Mouse (Mus musculus): ENCODE data around the gene Aatk. TPM values are rescaled to one million over a fixed set of nuclear protein-coding genes. Genes with fewer than 3 reads are reported as not detected.

The Aatk gene
- total RNA-seq, 2 experiments from 2014 or later, result 213 to 224 TPM

- no peak for DNase-seq
Measured at GRCm38 (mm10) chr11:120022216-120022615, 24.8 kb downstream of the Aatk start.

- DNase-seq, result no peak
Measured at GRCm38 (mm10) chr11:120021367-120021766, 25.6 kb downstream of the Aatk start.

DNA sequence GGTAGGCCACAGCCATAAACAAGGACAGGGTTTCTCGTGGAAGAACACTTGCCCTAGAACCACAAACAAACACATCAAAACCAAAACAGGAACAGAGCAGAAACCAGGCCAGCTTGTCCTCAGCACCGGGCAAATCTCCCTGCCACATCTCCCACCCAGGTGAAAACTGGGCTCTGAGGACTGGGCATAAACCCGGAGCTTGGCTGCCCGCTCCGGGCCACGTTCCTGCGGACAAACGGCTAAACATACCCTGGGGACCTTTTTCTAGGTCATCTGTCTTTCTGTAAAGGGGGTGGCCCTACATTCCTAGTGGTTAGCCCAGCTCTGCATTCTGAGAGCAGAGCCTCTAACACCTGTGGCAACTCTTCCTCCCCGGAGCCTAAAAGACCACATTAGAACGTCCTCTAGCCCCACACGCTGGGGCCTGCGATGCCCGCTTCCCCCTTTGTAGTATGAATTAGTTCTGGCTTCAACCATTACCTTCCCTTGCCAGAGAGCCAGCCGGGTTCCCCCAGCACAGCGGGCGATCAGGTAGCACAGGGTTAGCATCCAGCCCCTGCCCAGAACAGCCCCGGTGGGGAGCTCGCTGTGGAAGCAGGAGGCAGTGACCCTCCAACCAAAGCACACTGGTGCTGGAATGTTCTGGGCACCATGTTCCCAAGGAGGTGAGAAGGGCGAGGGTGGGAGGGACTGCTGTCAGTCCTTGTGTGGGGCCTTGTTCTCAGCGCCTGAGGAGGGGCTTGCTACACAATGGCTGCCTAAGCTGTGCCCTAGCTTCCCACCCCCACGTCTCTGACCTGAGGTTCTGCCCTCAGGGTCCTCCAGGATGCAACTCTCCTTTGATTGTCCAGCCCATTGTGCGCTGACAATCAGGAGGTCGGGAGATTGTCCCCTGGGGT is 27.2 kb downstream of the Aatk start:
- DNase-seq, result no peak

DNA sequence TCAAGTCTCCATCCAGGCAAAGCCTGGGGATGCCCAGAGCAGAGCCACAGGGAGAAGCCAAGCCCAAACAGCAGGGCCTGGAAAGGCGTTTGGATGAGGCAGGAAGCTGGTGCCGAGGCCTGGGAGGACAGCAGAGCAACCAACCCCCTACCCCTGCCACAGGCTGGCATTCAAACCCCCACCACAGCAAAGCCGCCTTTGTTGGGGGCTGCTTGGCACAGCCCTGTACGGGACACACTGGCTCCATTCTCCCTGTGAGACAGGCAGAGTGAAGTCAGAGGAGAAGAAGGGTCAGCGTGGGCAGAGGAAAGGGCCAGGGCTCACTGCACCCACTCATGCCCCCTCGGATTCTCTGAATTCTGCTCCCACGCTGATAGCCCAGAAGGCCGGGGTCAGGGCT is 30.0 kb downstream of the Aatk start:
- peak in 1 of 2 experiments; percentile 65 for DNase-seq

DNA sequence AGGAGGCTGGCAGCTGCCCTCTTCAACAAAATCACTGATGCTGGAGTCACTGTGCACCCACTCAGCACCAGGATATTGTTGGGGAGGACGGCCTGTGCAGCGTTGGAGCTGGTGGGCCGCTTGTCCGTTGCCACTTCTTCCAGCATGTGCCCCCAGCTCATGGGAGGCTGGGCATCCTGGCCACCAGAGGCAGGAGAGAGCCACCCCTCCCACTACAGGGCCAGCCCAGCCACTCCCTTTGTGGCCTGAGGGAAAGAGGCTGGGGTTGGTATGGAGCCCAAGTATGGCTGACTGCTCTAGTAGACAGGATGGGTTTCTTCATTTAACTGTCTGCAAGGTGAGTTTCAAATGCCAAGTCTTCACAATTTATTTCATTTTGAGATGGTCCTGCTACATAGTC is 32.2 kb downstream of the Aatk start:
- DNase-seq, result no peak

GRCm38 (mm10) chr11:120013174-120013711 is 33.7 kb downstream of the Aatk start:
- peak; percentile 82 for DNase-seq

GRCm38 (mm10) chr11:120012702-120013101 is 34.3 kb downstream of the Aatk start:
- no peak for DNase-seq

- peak in 1 of 2 experiments; percentile 63 for DNase-seq
Measured at GRCm38 (mm10) chr11:120011761-120012560, 35.0 kb downstream of the Aatk start.

GRCm38 (mm10) chr11:120011114-120011760 is 35.7 kb downstream of the Aatk start:
- no peak for DNase-seq

DNA sequence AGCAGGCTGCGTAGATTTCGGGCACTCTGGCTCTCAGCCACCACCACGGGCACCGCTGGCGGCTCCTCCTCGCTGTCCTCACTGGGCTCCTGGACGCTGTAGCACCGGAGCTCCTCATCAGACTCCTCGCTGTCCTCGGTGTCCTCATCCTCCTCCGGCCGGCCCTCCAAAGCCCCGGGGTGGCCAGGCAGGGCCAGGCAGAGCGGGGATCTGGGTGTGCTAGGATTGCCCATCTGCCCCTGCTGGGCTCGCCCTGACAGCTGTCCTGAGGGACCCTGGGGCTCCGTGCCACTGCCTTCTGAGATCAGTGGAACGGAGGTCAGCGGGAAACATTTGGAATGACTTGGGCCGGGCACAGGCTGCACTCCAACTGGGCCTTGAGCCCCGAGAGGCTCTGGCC is 37.0 kb downstream of the Aatk start:
- no peak for DNase-seq

DNA sequence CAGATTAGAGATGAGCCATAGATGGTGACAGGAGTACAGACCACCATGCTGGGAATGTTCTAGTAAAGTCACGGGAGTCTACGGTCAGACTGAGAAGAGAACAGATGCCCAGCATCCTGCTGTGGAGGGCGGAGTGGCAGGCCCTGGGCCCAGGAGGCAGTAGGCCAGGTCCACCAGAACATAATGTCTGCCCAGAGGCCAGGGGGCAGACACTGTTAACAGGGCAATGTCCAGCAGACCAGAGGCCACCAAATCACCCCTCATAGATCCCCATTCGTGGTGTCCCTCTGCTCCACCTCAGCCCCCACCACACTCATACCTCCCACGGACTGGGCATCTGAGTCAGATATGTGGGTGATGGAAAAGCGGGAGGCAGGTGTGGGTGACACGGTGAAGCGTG is 38.0 kb downstream of the Aatk start:
- DNase-seq, result no peak

DNA sequence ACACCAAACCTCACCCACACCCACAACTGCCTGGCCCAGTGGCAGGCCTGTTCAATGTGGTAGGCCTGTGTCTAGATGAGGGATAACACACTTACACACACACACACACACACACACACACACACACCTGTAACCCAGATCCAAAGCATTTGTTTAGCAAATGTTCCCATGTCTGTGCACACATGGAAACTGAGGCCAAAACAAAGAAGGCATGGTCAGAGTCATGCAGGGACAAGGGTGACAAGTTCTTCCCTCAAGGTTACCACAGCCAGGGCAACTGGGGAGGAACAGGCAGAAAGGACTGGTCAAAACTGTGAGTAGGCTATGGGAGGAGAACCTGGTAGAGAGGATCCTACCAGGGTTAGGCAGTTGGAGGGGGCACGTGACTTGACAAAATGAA is 38.5 kb downstream of the Aatk start:
- no peak for DNase-seq

DNA sequence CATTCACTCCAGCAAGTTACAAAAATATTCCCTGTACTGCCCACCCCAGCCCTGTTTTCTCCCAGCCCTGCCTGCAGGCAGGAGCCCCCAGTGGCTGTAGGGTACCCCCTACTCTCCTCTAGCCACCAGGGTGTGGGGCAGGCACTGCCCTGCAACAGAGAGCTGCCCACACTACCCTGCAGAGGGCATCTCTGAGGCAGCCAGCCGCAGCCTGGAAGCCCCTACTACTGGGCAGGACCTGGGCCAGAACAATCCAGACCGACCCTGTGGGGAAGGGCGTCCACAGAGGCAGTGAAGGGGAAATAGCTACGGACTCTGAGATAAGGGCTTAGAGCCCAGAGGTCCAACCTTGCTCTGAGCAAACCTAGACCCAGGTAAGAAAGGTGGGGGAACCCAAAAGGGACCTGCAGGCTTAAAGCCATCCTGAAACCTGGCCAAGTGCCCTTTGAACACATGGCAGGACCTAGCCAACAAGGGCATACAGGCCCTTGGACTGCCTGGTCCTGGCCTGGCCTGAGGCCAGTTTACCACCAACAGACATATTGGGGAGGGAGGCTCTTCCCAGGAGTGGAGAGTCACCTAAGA is 39.4 kb downstream of the Aatk start:
- no peak for DNase-seq

DNA sequence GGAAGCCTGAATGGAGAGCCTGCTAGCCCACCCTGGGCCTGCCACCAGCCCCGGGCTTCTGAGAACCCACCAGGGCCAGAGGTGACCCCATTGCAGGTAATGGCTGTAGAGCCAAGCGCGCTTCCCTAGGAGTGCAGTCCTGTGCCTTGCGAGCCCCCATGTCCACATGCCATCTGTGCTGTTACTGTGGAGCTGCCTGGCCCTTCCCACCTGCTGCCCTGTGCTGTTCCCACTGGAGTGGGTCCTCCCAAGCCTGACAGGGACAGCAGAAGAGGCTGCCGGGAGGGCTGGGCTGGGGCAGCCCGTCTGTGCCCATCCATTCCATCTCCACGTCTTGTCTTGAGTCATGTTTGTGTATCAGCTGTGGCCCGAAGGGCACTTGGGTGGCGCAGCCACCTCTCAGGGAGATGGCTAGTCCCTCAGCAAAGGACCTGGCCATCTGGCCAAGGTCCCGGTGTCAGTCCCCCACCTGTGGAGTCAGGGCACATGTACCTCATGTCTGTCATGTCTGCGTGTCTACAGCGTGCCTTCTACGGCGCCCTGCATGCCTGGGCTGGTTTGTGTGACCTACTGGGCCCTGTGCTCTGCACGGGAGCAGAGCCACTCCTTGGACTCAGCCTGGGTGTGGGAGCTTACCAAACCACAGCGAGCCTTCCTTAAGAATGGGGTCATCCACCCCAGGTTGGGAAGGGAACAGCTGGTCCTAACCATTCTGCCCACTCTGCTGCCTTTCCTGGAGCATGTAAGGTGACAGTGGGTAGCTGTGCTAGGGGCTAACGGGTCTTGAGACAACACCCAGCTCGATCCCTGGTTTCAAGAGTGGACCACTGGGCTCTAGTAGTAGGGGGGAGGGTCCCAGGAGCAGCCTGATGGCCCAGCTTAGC is 41.3 kb downstream of the Aatk start:
- DNase-seq, result no peak

GRCm38 (mm10) chr11:120002634-120003220 is 44.2 kb downstream of the Aatk start:
- no peak for DNase-seq

GRCm38 (mm10) chr11:120002041-120002440 is 44.9 kb downstream of the Aatk start:
- DNase-seq, result no peak

DNA sequence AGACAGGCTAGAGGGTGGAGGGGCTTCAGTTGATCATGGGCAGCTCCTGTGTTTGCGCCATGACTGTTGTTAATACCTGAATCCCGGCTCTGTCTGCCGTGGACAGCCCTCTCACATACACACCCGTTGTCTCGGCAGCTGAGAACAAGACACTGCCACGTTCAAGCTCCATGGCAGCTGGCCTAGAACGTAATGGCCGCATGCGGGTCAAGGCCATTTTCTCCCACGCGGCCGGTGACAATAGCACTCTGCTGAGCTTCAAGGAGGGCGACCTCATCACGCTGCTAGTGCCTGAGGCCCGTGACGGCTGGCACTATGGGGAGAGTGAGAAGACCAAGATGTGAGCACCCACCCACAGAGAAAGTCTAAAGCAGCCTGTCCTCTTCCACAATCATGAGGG is 49.6 kb downstream of the Aatk start:
- no peak for DNase-seq

DNA sequence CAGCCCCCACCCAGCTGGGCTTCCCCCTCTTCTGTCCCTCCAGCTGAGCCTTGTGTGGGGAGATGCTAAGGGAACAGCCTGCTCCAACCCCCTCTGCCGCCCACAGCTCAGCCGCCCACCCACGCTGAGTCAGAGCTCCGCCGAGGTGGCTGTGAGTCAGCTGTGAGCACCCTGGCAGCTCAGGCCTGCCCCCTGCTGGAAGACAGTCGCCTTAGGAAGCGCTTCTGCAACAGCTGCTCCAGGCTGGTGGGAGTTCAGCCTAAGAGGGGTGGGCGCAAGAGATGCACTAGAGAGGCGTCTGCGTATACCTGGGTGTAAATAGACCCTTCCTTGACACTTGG is 55.7 kb downstream of the Aatk start:
- DNase-seq, result peak; percentile 92 to 95

DNA sequence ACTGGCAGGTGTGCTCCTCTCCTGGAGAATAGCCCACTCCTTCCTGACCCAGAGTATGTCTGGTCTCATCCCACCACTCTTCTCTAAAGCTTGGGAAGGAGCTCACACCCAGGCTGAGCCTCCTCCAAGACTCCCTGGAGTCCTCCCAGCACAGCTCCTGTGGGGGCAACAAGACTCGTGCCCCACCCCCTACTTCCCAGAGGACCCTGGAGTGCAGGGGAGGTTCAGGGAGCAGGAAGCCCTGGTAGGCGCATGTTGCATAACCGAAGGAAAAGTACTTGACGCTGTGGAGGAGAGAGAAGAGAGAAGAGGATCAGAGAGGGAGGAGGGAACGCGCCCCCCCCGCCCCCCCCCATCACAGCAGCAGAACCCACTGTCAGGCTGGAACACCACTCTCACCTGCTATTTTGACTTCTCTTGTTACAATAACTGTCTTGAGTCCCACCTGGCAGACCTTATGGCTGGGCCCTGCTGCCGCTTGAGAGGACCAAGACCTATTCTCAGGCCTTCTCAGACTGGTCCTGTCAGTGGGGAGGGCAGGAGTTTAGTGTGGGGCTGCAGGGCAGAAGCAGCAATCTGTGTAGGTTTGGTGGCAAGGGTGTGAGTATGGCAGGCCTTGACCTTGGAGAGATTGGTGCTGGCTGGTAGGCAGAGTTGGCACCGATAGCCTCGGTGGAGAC is 56.2 kb downstream of the Aatk start:
- no peak for DNase-seq

GRCm38 (mm10) chr11:119989115-119989564 is 57.8 kb downstream of the Aatk start:
- DNase-seq, result no peak
